Mouse (Mus musculus) 416B (cell line): Measurements from ENCODE around the gene Olfr569.

ENCODE experiments used
- DNase-seq: peaks from one replicate; pipeline ENCODE4 v3.0.0; 2011; ENCODE audit warnings: low read depth

The Olfr569 gene

DNA sequence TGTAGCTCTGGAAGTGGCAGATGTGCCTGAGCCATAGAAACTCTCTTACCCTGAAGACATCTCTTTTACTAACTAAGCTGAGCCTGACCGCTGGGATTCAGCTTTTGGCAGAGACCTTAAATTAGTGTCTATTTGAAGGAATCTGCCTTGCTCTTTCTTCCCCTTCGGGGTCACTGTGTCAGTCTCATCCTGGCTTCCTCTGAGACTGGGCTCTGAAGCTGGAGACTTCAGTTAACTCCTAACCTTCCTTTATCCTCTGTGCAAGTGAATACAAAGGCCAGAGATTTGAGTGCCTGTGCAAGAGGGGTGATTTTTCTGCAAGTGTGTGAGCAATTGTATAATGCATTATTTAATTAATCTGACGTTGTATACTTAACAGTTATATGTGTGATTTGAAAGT, at the start of gene Olfr569:
TSS of gene Olfr569 (minus strand) at position 101 of the 400 bp plus-strand sequence.
- no peak for DNase-seq

DNA sequence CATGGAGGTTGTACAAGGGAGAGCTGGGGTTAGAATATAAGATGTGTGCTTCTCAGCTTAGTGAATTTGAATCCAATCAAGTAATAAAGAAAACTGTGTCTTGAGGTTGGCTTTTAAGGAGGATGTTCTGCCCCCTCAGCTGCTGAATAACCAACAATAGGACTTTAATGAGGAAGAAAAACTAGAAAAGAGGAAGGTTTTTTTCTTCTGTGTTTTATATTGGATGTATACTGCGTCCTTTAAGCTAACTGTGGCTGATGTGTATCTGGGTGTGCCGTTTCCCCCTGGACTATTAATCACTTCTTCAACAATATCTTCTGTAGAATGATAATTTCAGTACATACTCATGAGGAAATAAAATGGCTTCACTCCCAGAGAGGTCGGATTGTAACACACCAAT, 36.4 kb upstream of the Olfr569 start:
- DNase-seq = no peak

DNA sequence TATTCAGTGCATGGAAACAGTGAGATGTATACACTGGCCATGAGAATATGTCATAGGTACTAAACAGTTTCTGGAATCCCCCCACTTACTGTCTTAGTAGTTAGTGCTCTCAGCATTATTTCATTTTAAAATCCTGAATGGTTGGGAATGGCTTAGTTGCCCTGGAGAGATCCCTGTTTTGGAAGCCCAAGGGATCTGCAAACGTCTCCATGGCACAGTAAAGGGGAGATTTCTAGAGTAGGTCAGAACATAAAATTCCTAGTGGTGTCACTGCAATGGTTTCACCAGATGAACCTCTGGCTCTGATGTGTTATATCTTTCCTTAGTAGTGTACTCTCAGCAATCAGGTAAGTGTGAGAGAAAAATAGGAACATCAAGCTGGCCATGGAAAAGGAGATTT, 33.4 kb upstream of the Olfr569 start, which contains the start of gene Olfr572:
TSS of gene Olfr572 (plus strand) at position 301 of the 400 bp plus-strand sequence.
- no peak for DNase-seq

DNA sequence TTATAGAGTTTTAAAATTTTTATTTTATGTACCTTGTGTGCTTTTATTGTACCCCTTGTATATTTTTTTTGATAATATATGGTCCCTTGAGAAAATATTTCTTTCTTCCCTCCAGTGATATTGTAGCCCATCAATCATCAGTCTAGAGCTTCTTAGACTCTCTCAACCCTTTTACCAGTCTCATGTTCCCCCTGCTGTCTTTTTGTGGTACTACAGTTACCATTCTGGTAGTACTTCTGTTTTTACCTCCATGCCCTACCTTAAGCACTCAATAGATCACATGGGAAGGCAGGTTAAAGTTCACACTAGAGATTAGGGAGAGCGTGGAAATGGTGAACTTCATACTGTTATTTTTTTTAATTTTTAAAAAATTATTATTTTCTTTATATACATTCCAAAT, 28.9 kb upstream of the Olfr569 start:
- peak; percentile 71 for DNase-seq

DNA sequence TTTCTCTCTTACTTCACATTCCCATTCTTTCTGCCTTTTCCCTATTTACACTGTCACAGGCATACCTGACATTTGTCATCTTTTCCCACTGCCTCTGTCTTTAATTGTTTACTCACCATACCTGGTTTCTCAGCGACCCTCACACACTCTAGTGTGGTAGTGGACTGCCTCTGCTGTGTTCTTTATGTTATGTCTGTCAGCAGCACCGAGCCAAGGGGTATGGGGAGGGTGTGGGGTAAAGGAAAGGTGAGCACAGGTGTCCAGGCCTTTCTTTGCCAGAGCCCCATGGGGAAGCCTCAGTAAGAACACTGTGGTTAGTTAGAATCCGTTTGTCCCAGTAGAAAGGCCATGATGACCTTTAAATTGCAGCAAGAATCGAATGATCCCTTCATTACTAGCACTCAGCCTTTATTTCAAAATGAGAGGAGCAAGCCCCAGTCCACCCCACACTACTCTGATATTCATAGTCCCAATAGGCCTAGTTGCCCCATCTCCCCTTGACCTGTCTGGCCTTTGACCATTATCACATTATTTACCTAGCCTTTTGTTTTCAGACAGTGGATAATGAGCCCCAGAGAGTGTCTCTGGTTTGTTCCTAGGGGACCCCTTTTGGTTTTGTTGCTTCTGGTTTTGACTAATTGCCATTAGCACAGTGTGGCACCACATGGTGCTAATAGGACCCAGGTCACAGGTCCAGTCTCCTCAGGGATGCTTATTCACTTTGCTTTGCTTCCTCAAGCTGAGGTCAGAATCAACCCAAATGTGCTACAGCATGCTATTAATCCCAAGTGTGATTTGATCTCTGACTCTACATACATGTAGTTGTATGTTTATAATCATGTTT, 26.6 kb upstream of the Olfr569 start, which contains the start of gene Olfr571:
TSS of gene Olfr571 (minus strand) at position 505 of the 844 bp plus-strand sequence.
- DNase-seq = no peak

DNA sequence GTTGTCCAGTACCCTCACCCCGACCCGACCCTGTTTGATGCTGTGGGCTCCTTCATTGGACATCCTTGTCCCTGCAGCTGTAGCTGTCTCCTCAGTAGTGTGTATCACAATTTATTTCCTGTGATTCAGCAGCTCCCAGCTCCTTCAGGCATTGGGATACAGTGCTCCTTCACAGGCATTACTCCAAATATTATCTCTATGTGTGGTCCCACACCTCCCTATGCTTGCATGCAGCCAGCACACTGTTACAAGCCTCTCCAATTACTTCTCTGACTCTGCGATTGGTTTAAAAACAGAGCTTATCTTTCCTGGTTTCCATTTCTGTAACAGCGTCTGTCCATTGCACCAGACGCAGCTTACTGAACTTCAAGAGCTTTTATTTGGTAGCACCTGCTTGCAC, 25.7 kb upstream of the Olfr569 start:
- no peak for DNase-seq

DNA sequence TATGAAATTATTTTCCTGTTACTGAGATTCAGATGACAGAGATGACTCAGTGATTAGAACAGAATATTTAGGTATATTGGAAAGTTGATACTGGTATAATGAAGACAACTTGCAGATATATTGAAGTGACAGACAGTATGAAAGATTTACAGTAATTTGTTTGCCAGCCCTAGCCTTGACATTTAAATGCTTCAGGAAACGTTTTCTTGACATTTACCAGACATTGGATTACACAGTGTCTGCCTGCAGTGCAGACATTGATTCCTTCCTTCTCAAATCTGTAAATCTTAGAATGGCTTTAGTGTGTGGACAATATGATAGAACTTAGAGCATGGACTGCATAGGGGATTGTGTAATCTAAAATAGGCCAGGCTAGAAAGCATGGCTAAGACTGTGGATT, 24.6 kb upstream of the Olfr569 start:
- no peak for DNase-seq

DNA sequence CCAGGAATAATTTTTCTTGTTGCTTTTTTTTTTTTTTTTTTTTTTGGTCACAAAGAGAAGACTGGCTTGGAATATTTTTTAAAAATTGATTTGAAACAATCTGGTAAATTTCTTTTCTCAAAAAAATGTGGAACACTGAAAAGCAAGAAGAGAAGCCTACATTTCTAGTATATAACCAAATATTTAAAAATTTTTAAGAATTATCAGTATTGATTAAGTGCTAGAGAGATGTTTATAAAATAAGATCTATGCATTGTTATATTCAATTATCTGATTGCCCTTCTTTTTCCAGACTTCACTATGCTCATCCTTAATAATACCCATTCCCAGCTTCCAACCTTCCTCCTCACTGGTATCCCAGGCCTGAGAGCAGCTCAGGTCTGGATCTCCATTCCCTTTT, 13.9 kb downstream of the Olfr569 start, which contains the start of gene Olfr568:
TSS of gene Olfr568 (plus strand) at position 301 of the 400 bp plus-strand sequence.
- no peak for DNase-seq

DNA sequence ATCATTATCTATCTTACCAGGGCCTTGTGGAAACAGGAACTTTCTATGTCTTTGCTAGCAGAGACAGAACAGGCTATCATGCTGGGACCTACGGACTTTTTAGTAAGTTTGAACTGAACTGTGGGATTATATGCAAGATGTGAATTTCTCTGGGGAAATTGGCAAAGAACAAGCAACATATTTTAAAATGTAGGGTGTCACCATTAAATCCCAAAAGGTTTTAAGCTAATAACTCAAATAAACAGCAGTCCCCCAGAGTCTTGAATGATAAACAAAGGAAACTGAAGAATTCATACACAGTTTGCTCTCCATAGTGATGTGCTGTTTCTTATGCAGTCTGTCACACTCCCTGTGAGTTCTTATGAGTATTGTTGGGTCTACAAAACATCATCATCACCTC, 32.0 kb downstream of the Olfr569 start, which contains the start of gene Olfr566:
TSS of gene Olfr566 (minus strand) at position 101 of the 400 bp plus-strand sequence.
- DNase-seq = no peak

DNA sequence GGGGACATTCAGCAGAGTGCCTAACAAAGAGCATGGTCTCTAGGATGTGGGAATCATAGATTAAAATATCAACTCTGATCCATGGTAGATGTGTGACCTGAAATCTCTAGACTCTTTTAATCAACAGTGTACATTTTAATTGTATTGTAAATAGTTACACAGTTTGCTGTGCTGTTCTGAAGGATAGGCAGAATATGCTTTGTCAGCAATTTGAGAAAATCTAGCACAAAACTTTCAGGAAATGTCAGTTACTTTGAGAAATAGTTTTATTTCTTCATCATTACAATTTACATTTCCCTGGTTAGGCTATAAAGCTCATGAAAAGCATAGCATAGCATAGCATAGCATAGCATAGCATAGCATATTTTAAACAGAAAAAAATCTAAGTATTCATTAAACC, 34.9 kb downstream of the Olfr569 start:
- DNase-seq = no peak
